8 mouse cellular contexts compared by ENCODE assay signal in genomic region chr8:70172043-70172681, GRCm38 (mm10). TPM values are rescaled to one million over a fixed set of nuclear protein-coding genes. Genes with fewer than 3 reads are reported as not detected.
DNase-seq lines count a peak whose midpoint lies in the region; ATAC-seq and TF ChIP-seq lines count a peak whose summit lies in the region.

Gene Tmem161a, plus strand, starts transcription at chr8:70172356.

- TF ChIP-seq POLR2A in olfactory bulb, adult 2 months (IDR thresholded peaks at IDR 0.05; ENCODE audit: insufficient read depth, low read depth, low read length): peak; percentile 79
- peak; percentile 83 for TF ChIP-seq POLR2A in thymus, adult 2 months (IDR thresholded peaks at IDR 0.05; ENCODE audit: control insufficient read depth, extremely low read depth, insufficient read depth, low read length, poor library complexity)

- peak within 1 kb of the TSS; percentile 57 for H3K4me2 ChIP-seq in forebrain, embryonic 16.5 days (ENCODE audit: low read length)
- peak within 1 kb of the TSS; percentile 63 for H3K4me2 ChIP-seq in lung, embryonic 14.5 days

- intact Hi-C loops in heart, postnatal 36 days (cut with DNase I): loop anchor here (2.0 kb wide), 1 partner anchor 41 kb away; the partner anchor contains the start of gene Nr2c2ap

- H3K4me3 ChIP-seq in G1E (ENCODE audit: low read depth, low read length): peak within 1 kb of the TSS; percentile 75
- H3K4me3 ChIP-seq in forebrain, embryonic 16.5 days (replicated peaks; ENCODE audit: low read length): peak within 1 kb of the TSS; percentile 76
- H3K4me3 ChIP-seq in layer of hippocampus, adult 2 months: peak within 1 kb of the TSS; percentile 80
- H3K4me3 ChIP-seq in lung, embryonic 14.5 days (ENCODE audit: low read depth, low read length): peak within 1 kb of the TSS; percentile 69
- H3K4me3 ChIP-seq in olfactory bulb, adult 2 months (ENCODE audit: insufficient read depth, low read depth, low read length): peak within 1 kb of the TSS; percentile 76
- H3K4me3 ChIP-seq in thymus, adult 2 months (ENCODE audit: control insufficient read depth, insufficient read depth, low read length): peak within 1 kb of the TSS; percentile 78

- no peaks in the 10 kb centered on the region for H3K9me3 ChIP-seq in G1E (replicated peaks)
- no peaks in the 10 kb centered on the region for H3K9me3 ChIP-seq in forebrain, embryonic 16.5 days (ENCODE audit: control insufficient read depth, low read length)
- H3K9me3 ChIP-seq in lung, embryonic 14.5 days (ENCODE audit: low read depth, low read length): no peaks in the 10 kb centered on the region

- ATAC-seq in G1E (ENCODE audit: extremely low read depth, insufficient number of reproducible peaks, low FRiP score, poor library complexity, severe bottlenecking): peak; percentile 98
- ATAC-seq in forebrain, embryonic 16.5 days: peak; percentile 98
- ATAC-seq in lung, embryonic 14.5 days (ENCODE audit: insufficient read depth): peak; percentile 98

- peak; percentile 98 for DNase-seq in G1E (ENCODE audit: low spot score)
- peak; percentile 91 to 95 for DNase-seq in cerebellum, adult 18-20 months
- DNase-seq in heart, postnatal 36 days: peak; percentile 86 to 90
- DNase-seq in layer of hippocampus, adult 2 months (ENCODE audit: low spot score in 2 of 2): peak; percentile 92 to 95
- peak; percentile 97 for DNase-seq in lung, embryonic 14.5 days
- peak; percentile 90 for DNase-seq in thymus, adult 2 months

- peaks cover 52% of the 10 kb centered on the region for H3K4me1 ChIP-seq in G1E (ENCODE audit: insufficient read depth, low read depth, low read length)
- H3K4me1 ChIP-seq in forebrain, embryonic 16.5 days (replicated peaks; ENCODE audit: control insufficient read depth, insufficient read depth, low read length): peaks cover 24% of the 10 kb centered on the region
- H3K4me1 ChIP-seq in lung, embryonic 14.5 days (ENCODE audit: insufficient read depth): 0 out of 2 replicates have a peak, but pooled peaks cover 6% of the 10 kb centered on the region
- H3K4me1 ChIP-seq in olfactory bulb, adult 2 months (ENCODE audit: control insufficient read depth, insufficient read depth, low read length): peaks cover 19% of the 10 kb centered on the region
- 0 out of 2 replicates have a peak, but pooled peaks cover 8% of the 10 kb centered on the region for H3K4me1 ChIP-seq in thymus, adult 2 months (replicated peaks; ENCODE audit: control insufficient read depth, insufficient read depth, low read length)

- H3K27ac ChIP-seq in forebrain, embryonic 16.5 days (ENCODE audit: low read length): no peak within 1 kb of the TSS; the same call in 1 of the 2 replicates
- H3K27ac ChIP-seq in layer of hippocampus, adult 2 months: peak within 1 kb of the TSS; percentile 89
- H3K27ac ChIP-seq in lung, embryonic 14.5 days (ENCODE audit: low read depth): no peak within 1 kb of the TSS
- H3K27ac ChIP-seq in olfactory bulb, adult 2 months (ENCODE audit: insufficient read depth, low read depth, low read length): no peak within 1 kb of the TSS
- H3K27ac ChIP-seq in thymus, adult 2 months (ENCODE audit: control insufficient read depth, insufficient read depth, low read length): no peak within 1 kb of the TSS

- peaks cover 31% of the 10 kb centered on the region for H3K36me3 ChIP-seq in G1E (replicated peaks)
- no peaks in the 10 kb centered on the region for H3K36me3 ChIP-seq in forebrain, embryonic 16.5 days (ENCODE audit: control insufficient read depth, insufficient read depth)
- peaks cover 14% of the 10 kb centered on the region for H3K36me3 ChIP-seq in lung, embryonic 14.5 days (ENCODE audit: insufficient read depth)
- H3K36me3 ChIP-seq in thymus, adult 2 months (ENCODE audit: control insufficient read depth, insufficient read depth, low read length): no peaks in the 10 kb centered on the region

- H3K9ac ChIP-seq in forebrain, embryonic 16.5 days (replicated peaks; ENCODE audit: low read depth, low read length): peak within 1 kb of the TSS; percentile 80
- peak within 1 kb of the TSS; percentile 79 for H3K9ac ChIP-seq in lung, embryonic 14.5 days

- WGBS in forebrain, embryonic 16.5 days: 2% methylated on average over 27 of the region's 27 CpGs
- 3% methylated on average over 27 of the region's 27 CpGs for WGBS in lung, embryonic 14.5 days
- under 1% methylated on average over 27 of the region's 27 CpGs for WGBS in olfactory bulb, adult 2 months
- WGBS in thymus, adult 2 months: under 1% methylated on average over 27 of the region's 27 CpGs

- no peaks in the 10 kb centered on the region for H3K27me3 ChIP-seq in G1E (ENCODE audit: insufficient read depth, low read length)
- H3K27me3 ChIP-seq in forebrain, embryonic 16.5 days (replicated peaks; ENCODE audit: control insufficient read depth, insufficient read depth, low read length): no peaks in the 10 kb centered on the region
- peaks cover 1% of the 10 kb centered on the region; the same call in 1 of the 2 replicates for H3K27me3 ChIP-seq in lung, embryonic 14.5 days (ENCODE audit: insufficient read depth, low read length)
- H3K27me3 ChIP-seq in thymus, adult 2 months (ENCODE audit: control insufficient read depth, insufficient read depth, low read length): no peaks in the 10 kb centered on the region

- TF ChIP-seq CTCF in G1E (IDR thresholded peaks at IDR 0.05; ENCODE audit: low read depth, low read length): no peak
- TF ChIP-seq CTCF in layer of hippocampus, adult 2 months (conservative IDR thresholded peaks at IDR 0.05): no peak
- no peak for TF ChIP-seq CTCF in lung, embryonic 14.5 days (IDR thresholded peaks at IDR 0.05; ENCODE audit: low read depth)
- TF ChIP-seq CTCF in olfactory bulb, adult 2 months (IDR thresholded peaks at IDR 0.05; ENCODE audit: insufficient read depth, low read depth, low read length): no peak
- TF ChIP-seq CTCF in thymus, adult 2 months (IDR thresholded peaks at IDR 0.05; ENCODE audit: borderline replicate concordance, control insufficient read depth, extremely low read depth, insufficient read depth, low read length, poor library complexity): 0 out of 2 replicates have a peak, but pooled peaks have one; percentile 22

RNA-seq across cellular contexts. Expression of gene Tmem161a, which starts in this region (rescaled TPM):
- total RNA-seq in G1E (2014; fragmentation: Nextera tagmentation) (15.3 and 22.0 TPM in 2 replicates), G1E (2017) (15.8 and 22.0 TPM in 2 replicates)
- polyA plus RNA-seq in G1E (2012): 119 and 145 TPM in 2 replicates
- polyA plus RNA-seq in forebrain, embryonic 16.5 days (2015; fragmentation: Nextera tagmentation; extraction: Ambion mirVana): 58.4 and 67.7 TPM in 2 replicates
- 100 to 1,000 TPM in 1 of 2 experiments, 10 to 100 TPM in 1; 99.2 to 103 TPM for total RNA-seq in heart, postnatal 36 days (2021)
- total RNA-seq in layer of hippocampus, adult 2 months (2021): 10 to 100 TPM; 46.4 to 59.0 TPM
- polyA plus RNA-seq in lung, embryonic 14.5 days (2014; fragmentation: Nextera tagmentation; extraction: Ambion mirVana): 49.1 and 50.5 TPM in 2 replicates
- polyA plus RNA-seq in olfactory bulb, adult 2 months (2012; ENCODE audit: insufficient read depth, insufficient read length, low replicate concordance, missing spikeins): not detected in 2 replicates
- 144 and 156 TPM in 2 replicates for polyA plus RNA-seq in thymus, adult 2 months (2012; rRNA removed)

Comparison
In these comparisons a context has a peak if more than half of its experiments do, and no peak if none do; other contexts are left out.
1. RNA of gene Tmem161a (polyA plus RNA-seq): 144 to 156 TPM in thymus, adult 2 months, 119 to 145 TPM in G1E, 58.4 to 67.7 TPM in forebrain, embryonic 16.5 days and 49.1 to 50.5 TPM in lung, embryonic 14.5 days; not detected in olfactory bulb, adult 2 months; every median in the first group is over 10 times any median in the second.
2. Peak in every context shown above with its lines, with median percentiles within 50 percentile points of each other: ATAC-seq, DNase-seq and H3K4me3 ChIP-seq.